Mouse (Mus musculus): ENCODE measurements at regions not wholly inside any gene's neighbourhood (a gene's known extent, or its start where the extent isn't known, plus 50 kb on each side); places are given as distances from the start of the nearest gene placed in this dataset.

- ATAC-seq (replicated peaks; ENCODE audit: insufficient number of reproducible peaks, low FRiP score, low TSS enrichment, low read depth) = no peak
- H3K9ac ChIP-seq (replicated peaks; ENCODE audit: low read length) = no peak overlapping the region
- 78% methylated on average over 2 of the region's 2 CpGs for WGBS
Observed at GRCm38 (mm10) chr3:143252008-143252407, 370.2 kb upstream of the Pkn2 start.

GRCm38 (mm10) chr3:143242691-143243090 lies 360.9 kb upstream of the Pkn2 start:
- no peaks in the 10 kb centered on the region for H3K36me3 ChIP-seq (replicated peaks; ENCODE audit: control insufficient read depth, insufficient read depth, low read depth, low read length)
- no peak overlapping the region for H3K9ac ChIP-seq (replicated peaks; ENCODE audit: low read length)
- WGBS = 65% methylated on average over 4 of the region's 4 CpGs
- no peaks in the 10 kb centered on the region for H3K27me3 ChIP-seq (ENCODE audit: control insufficient read depth, insufficient read depth, low read length)
- DNase-seq (ENCODE audit: low spot score) (no peak), ATAC-seq (replicated peaks; ENCODE audit: insufficient number of reproducible peaks, low FRiP score, low TSS enrichment, low read depth) (no peak)
- H3K4me2 ChIP-seq (ENCODE audit: low read depth, low read length) = no peak overlapping the region
- no peak overlapping the region for H3K27ac ChIP-seq (replicated peaks; ENCODE audit: low read depth, low read length)
- no peak overlapping the region for H3K4me3 ChIP-seq (ENCODE audit: low read depth, low read length)
- H3K4me1 ChIP-seq (ENCODE audit: control insufficient read depth, insufficient read depth, low read length) = no peaks in the 10 kb centered on the region
- no peaks in the 10 kb centered on the region for H3K9me3 ChIP-seq (replicated peaks; ENCODE audit: control insufficient read depth, low read length)

More at GRCm38 (mm10) chr3:143252008-143252407, 370.2 kb upstream of the Pkn2 start:
- no peaks in the 10 kb centered on the region for H3K9me3 ChIP-seq (replicated peaks; ENCODE audit: control insufficient read depth, low read length)
- no peaks in the 10 kb centered on the region for H3K27me3 ChIP-seq (ENCODE audit: control insufficient read depth, insufficient read depth, low read length)
- no peaks in the 10 kb centered on the region for H3K36me3 ChIP-seq (replicated peaks; ENCODE audit: control insufficient read depth, insufficient read depth, low read depth, low read length)
- no peak overlapping the region for H3K27ac ChIP-seq (replicated peaks; ENCODE audit: low read depth, low read length)
- no peak overlapping the region for H3K4me2 ChIP-seq (ENCODE audit: low read depth, low read length)
- H3K4me1 ChIP-seq (ENCODE audit: control insufficient read depth, insufficient read depth, low read length) = no peaks in the 10 kb centered on the region
- DNase-seq (ENCODE audit: low spot score) = no peak
- no peak overlapping the region for H3K4me3 ChIP-seq (ENCODE audit: low read depth, low read length)

GRCm38 (mm10) chr3:143240545-143241383 lies 359.0 kb upstream of the Pkn2 start:
- 68% methylated on average over 7 of the region's 7 CpGs for WGBS
- peak; percentile 66 for DNase-seq (ENCODE audit: low spot score)

GRCm38 (mm10) chr3:143238546-143238945 lies 356.7 kb upstream of the Pkn2 start:
- Histone ChIP-seq H3K9me3 (replicated peaks; ENCODE audit: control insufficient read depth, low read length) (no peaks in the 10 kb centered on the region), H3K4me3 (ENCODE audit: low read depth, low read length) (no peak overlapping the region), H3K4me2 (ENCODE audit: low read depth, low read length) (no peak overlapping the region), H3K27ac (replicated peaks; ENCODE audit: low read depth, low read length) (no peak overlapping the region), H3K4me1 (ENCODE audit: control insufficient read depth, insufficient read depth, low read length) (no peaks in the 10 kb centered on the region), H3K36me3 (replicated peaks; ENCODE audit: control insufficient read depth, insufficient read depth, low read depth, low read length) (no peaks in the 10 kb centered on the region), H3K27me3 (ENCODE audit: control insufficient read depth, insufficient read depth, low read length) (no peaks in the 10 kb centered on the region), H3K9ac (replicated peaks; ENCODE audit: low read length) (no peak overlapping the region)
- ATAC-seq (replicated peaks; ENCODE audit: insufficient number of reproducible peaks, low FRiP score, low TSS enrichment, low read depth) (no peak), DNase-seq (ENCODE audit: low spot score) (no peak)
- WGBS = 80% methylated on average over 6 of the region's 6 CpGs

More at GRCm38 (mm10) chr3:143240545-143241383, 359.0 kb upstream of the Pkn2 start:
- Histone ChIP-seq H3K27me3 (ENCODE audit: control insufficient read depth, insufficient read depth, low read length) (no peaks in the 10 kb centered on the region), H3K9me3 (replicated peaks; ENCODE audit: control insufficient read depth, low read length) (no peaks in the 10 kb centered on the region), H3K27ac (replicated peaks; ENCODE audit: low read depth, low read length) (no peak overlapping the region), H3K36me3 (replicated peaks; ENCODE audit: control insufficient read depth, insufficient read depth, low read depth, low read length) (no peaks in the 10 kb centered on the region), H3K4me3 (ENCODE audit: low read depth, low read length) (no peak overlapping the region), H3K4me2 (ENCODE audit: low read depth, low read length) (no peak overlapping the region), H3K9ac (replicated peaks; ENCODE audit: low read length) (no peak overlapping the region), H3K4me1 (ENCODE audit: control insufficient read depth, insufficient read depth, low read length) (no peaks in the 10 kb centered on the region)
- no peak for ATAC-seq (replicated peaks; ENCODE audit: insufficient number of reproducible peaks, low FRiP score, low TSS enrichment, low read depth)

GRCm38 (mm10) chr3:143223999-143224729 lies 342.4 kb upstream of the Pkn2 start:
- ATAC-seq (replicated peaks; ENCODE audit: insufficient number of reproducible peaks, low FRiP score, low TSS enrichment, low read depth) = no peak
- no peak overlapping the region for H3K27ac ChIP-seq (replicated peaks; ENCODE audit: low read depth, low read length)
- no peak overlapping the region for H3K4me2 ChIP-seq (ENCODE audit: low read depth, low read length)
- DNase-seq (ENCODE audit: low spot score) = no peak
- H3K4me3 ChIP-seq (ENCODE audit: low read depth, low read length) = no peak overlapping the region
- no peak overlapping the region for H3K9ac ChIP-seq (replicated peaks; ENCODE audit: low read length)
- H3K27me3 ChIP-seq (ENCODE audit: control insufficient read depth, insufficient read depth, low read length) = no peaks in the 10 kb centered on the region
- no peaks in the 10 kb centered on the region for H3K9me3 ChIP-seq (replicated peaks; ENCODE audit: control insufficient read depth, low read length)
- 78% methylated on average over 6 of the region's 6 CpGs for WGBS
- no peaks in the 10 kb centered on the region for H3K36me3 ChIP-seq (replicated peaks; ENCODE audit: control insufficient read depth, insufficient read depth, low read depth, low read length)
- no peaks in the 10 kb centered on the region for H3K4me1 ChIP-seq (ENCODE audit: control insufficient read depth, insufficient read depth, low read length)

- DNase-seq (ENCODE audit: low spot score) (no peak), ATAC-seq (replicated peaks; ENCODE audit: insufficient number of reproducible peaks, low FRiP score, low TSS enrichment, low read depth) (no peak)
- H3K27ac ChIP-seq (replicated peaks; ENCODE audit: low read depth, low read length) = no peak overlapping the region
- no peaks in the 10 kb centered on the region for H3K4me1 ChIP-seq (ENCODE audit: control insufficient read depth, insufficient read depth, low read length)
- H3K36me3 ChIP-seq (replicated peaks; ENCODE audit: control insufficient read depth, insufficient read depth, low read depth, low read length) = no peaks in the 10 kb centered on the region
- 88% methylated on average over 6 of the region's 6 CpGs for WGBS
- no peak overlapping the region for H3K9ac ChIP-seq (replicated peaks; ENCODE audit: low read length)
- H3K9me3 ChIP-seq (replicated peaks; ENCODE audit: control insufficient read depth, low read length) = no peaks in the 10 kb centered on the region
- H3K4me3 ChIP-seq (ENCODE audit: low read depth, low read length) = no peak overlapping the region
- no peaks in the 10 kb centered on the region for H3K27me3 ChIP-seq (ENCODE audit: control insufficient read depth, insufficient read depth, low read length)
- no peak overlapping the region for H3K4me2 ChIP-seq (ENCODE audit: low read depth, low read length)
Observed at GRCm38 (mm10) chr3:143193263-143193970, 311.6 kb upstream of the Pkn2 start.

GRCm38 (mm10) chr3:143188931-143189330 lies 307.1 kb upstream of the Pkn2 start:
- WGBS = 16% methylated on average over 7 of the region's 7 CpGs
- H3K27me3 ChIP-seq (ENCODE audit: control insufficient read depth, insufficient read depth, low read length) = no peaks in the 10 kb centered on the region
- H3K4me3 ChIP-seq (ENCODE audit: low read depth, low read length) = no peak overlapping the region
- H3K4me2 ChIP-seq (ENCODE audit: low read depth, low read length) = no peak overlapping the region
- no peak for ATAC-seq (replicated peaks; ENCODE audit: insufficient number of reproducible peaks, low FRiP score, low TSS enrichment, low read depth)
- H3K9me3 ChIP-seq (replicated peaks; ENCODE audit: control insufficient read depth, low read length) = no peaks in the 10 kb centered on the region
- no peaks in the 10 kb centered on the region for H3K36me3 ChIP-seq (replicated peaks; ENCODE audit: control insufficient read depth, insufficient read depth, low read depth, low read length)
- no peak overlapping the region for H3K9ac ChIP-seq (replicated peaks; ENCODE audit: low read length)
- no peaks in the 10 kb centered on the region for H3K4me1 ChIP-seq (ENCODE audit: control insufficient read depth, insufficient read depth, low read length)
- DNase-seq (ENCODE audit: low spot score) = peak; percentile 57
- no peak overlapping the region for H3K27ac ChIP-seq (replicated peaks; ENCODE audit: low read depth, low read length)

Measured in embryonic facial prominence, embryonic 11.5 days (tissue).